Mouse (Mus musculus) bone marrow macrophage, adult 2 months (primary cell): ENCODE measurements around the gene Tia1.

Source experiments
- CTCF ChIP-seq: IDR thresholded peaks from 2 replicates; pipeline ENCODE4 v1.5.1; 2012; ENCODE audit warnings: low read depth, mild to moderate bottlenecking, low read length, moderate library complexity
- POLR2A ChIP-seq: IDR thresholded peaks from 2 replicates; pipeline ENCODE4 v1.6.1; 2012; ENCODE audit warnings: mild to moderate bottlenecking, low read depth, low read length, borderline replicate concordance

DNA sequence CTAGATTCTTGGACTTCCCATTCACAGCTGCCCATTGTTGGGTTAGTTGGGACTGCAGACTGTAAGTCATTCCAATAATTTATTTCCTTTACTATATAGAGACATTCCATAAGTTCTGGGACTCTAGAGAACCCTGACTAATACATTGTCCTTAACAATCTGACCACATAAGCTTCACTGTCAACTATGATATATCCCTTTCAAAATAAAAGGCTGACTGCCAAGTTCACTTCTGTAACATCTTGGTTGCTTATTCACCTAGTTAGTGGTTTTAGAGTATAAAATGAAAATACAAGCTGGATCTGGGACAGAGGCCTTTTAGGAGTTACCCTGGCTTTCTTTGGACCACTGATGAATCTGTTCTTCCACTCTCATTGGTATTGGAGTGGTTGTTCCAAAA lies 21.5 kb upstream of the Tia1 start:
- no peak for TF ChIP-seq CTCF
- TF ChIP-seq POLR2A, result no peak
